Mouse (Mus musculus) MEL (cell line): Measurements from ENCODE around the gene Adamtsl4. TPM values are rescaled to one million over a fixed set of nuclear protein-coding genes. Genes with fewer than 3 reads are reported as not detected.

ENCODE experiments used
- DNase-seq: peaks from one replicate; pipeline ENCODE4 v3.0.0; 2011; ENCODE audit warnings: low read depth, low spot score
- H3K27ac ChIP-seq: 2 replicates; pipeline ENCODE4 v1.5.1; 2012; ENCODE audit warnings: low read depth, mild to moderate bottlenecking, control low read depth, low read length, moderate library complexity; ENCODE audit not compliant: control insufficient read depth
- H3K27me3 ChIP-seq, 2 experiments: fragments of 150-350 bp in 1 of 2; sonication (generic) in 1 of 2; 2 replicates each; pipeline ENCODE4 v1.6.1; 2012; ENCODE audit warnings: low read length in 2 of 2, mild to moderate bottlenecking in 2 of 2, improper control_type of control experiment in 1 of 2, moderate library complexity in 1 of 2; ENCODE audit not compliant: insufficient read depth in 2 of 2, control insufficient read depth in 1 of 2
- H3K36me3 ChIP-seq, 2 experiments: 2 replicates each; pipeline ENCODE4 v1.6.1; 2012 to 2014; ENCODE audit warnings: low read length in 2 of 2, improper control_type of control experiment in 1 of 2, inconsistent platforms in 1 of 2, mild to moderate bottlenecking in 1 of 2; ENCODE audit not compliant: insufficient read depth in 2 of 2, control insufficient read depth in 1 of 2
- H3K4me1 ChIP-seq, 2 experiments: fragments of 150-350 bp in 1 of 2; sonication (generic) in 1 of 2; 2 replicates each; pipeline ENCODE4 v1.6.1; 2012; ENCODE audit warnings: low read length in 2 of 2, improper control_type of control experiment in 1 of 2, mild to moderate bottlenecking in 1 of 2; ENCODE audit not compliant: insufficient read depth in 2 of 2, control insufficient read depth in 1 of 2
- H3K4me3 ChIP-seq, 2 experiments: fragments of 150-350 bp in 1 of 2; sonication (generic) in 1 of 2; 2 replicates each; pipeline ENCODE4 v1.5.1; 2012; ENCODE audit warnings: low read depth in 2 of 2, low read length in 2 of 2, mild to moderate bottlenecking in 2 of 2, moderate library complexity in 2 of 2, control low read depth in 1 of 2, improper control_type of control experiment in 1 of 2; ENCODE audit not compliant: control insufficient read depth in 1 of 2, insufficient read depth in 1 of 2
- H3K79me2 ChIP-seq: 2 replicates; pipeline ENCODE4 v1.6.1; 2012; ENCODE audit warnings: mild to moderate bottlenecking, low read length, moderate library complexity; ENCODE audit not compliant: control insufficient read depth, poor library complexity, insufficient read depth
- H3K9ac ChIP-seq: 2 replicates; pipeline ENCODE4 v1.6.1; 2012; ENCODE audit warnings: low read depth, mild to moderate bottlenecking, control low read depth, low read length, moderate library complexity; ENCODE audit not compliant: control insufficient read depth, poor library complexity, severe bottlenecking
- H3K9me3 ChIP-seq: fragments of 150-350 bp; sonication (generic); replicated peaks from 2 replicates; pipeline ENCODE4 v1.6.1; 2012; ENCODE audit warnings: mild to moderate bottlenecking, low read length, improper control_type of control experiment, moderate library complexity; ENCODE audit not compliant: insufficient read depth
- BHLHE40 ChIP-seq: IDR thresholded peaks from 2 replicates; pipeline ENCODE4 v1.6.1; 2012; ENCODE audit warnings: low read depth, mild to moderate bottlenecking, inconsistent platforms, low read length, improper control_type of control experiment, borderline replicate concordance
- CHD1 ChIP-seq: IDR thresholded peaks from 2 replicates; pipeline ENCODE4 v1.6.1; 2012; ENCODE audit warnings: low read depth, mild to moderate bottlenecking, inconsistent platforms, low read length, improper control_type of control experiment
- E2F4 ChIP-seq: IDR thresholded peaks from 2 replicates; pipeline ENCODE4 v1.6.1; 2011; ENCODE audit warnings: low read depth, low read length, improper control_type of control experiment, borderline replicate concordance
- ELF1 ChIP-seq: IDR thresholded peaks from 2 replicates; pipeline ENCODE4 v1.6.1; 2014; ENCODE audit warnings: low read depth, mild to moderate bottlenecking, inconsistent platforms, low read length, improper control_type of control experiment, moderate library complexity
- EP300 ChIP-seq, 2 experiments: IDR thresholded peaks; 2 replicates each; pipeline ENCODE4 v1.6.1; 2011; ENCODE audit warnings: improper control_type of control experiment in 2 of 2, low read length in 2 of 2, low read depth in 1 of 2, mild to moderate bottlenecking in 1 of 2
- ETS1 ChIP-seq: IDR thresholded peaks from 2 replicates; pipeline ENCODE4 v1.6.1; 2012; ENCODE audit warnings: low read depth, mild to moderate bottlenecking, inconsistent platforms, low read length, improper control_type of control experiment, moderate library complexity
- GABPA ChIP-seq: IDR thresholded peaks from 2 replicates; pipeline ENCODE4 v1.6.1; 2012; ENCODE audit warnings: low read depth, mild to moderate bottlenecking, inconsistent platforms, low read length, improper control_type of control experiment, moderate library complexity
- HCFC1 ChIP-seq: IDR thresholded peaks from 2 replicates; pipeline ENCODE4 v1.6.1; 2012; ENCODE audit warnings: low read depth, mild to moderate bottlenecking, inconsistent platforms, low read length, improper control_type of control experiment, moderate library complexity
- JUND ChIP-seq: IDR thresholded peaks from 2 replicates; pipeline ENCODE4 v1.6.1; 2011; ENCODE audit warnings: low read depth, mild to moderate bottlenecking, improper control_type of control experiment, low read length
- MAX ChIP-seq: IDR thresholded peaks from 2 replicates; pipeline ENCODE4 v1.6.1; 2011; ENCODE audit warnings: low read length, improper control_type of control experiment
- MAZ ChIP-seq: IDR thresholded peaks from 2 replicates; pipeline ENCODE4 v1.6.1; 2012; ENCODE audit warnings: low read depth, mild to moderate bottlenecking, inconsistent platforms, low read length, improper control_type of control experiment
- MEF2A ChIP-seq: IDR thresholded peaks from 2 replicates; pipeline ENCODE4 v1.6.1; 2014; ENCODE audit warnings: low read depth, mild to moderate bottlenecking, inconsistent platforms, low read length, improper control_type of control experiment; ENCODE audit not compliant: poor library complexity, insufficient replicate concordance, severe bottlenecking; ENCODE audit errors: extremely low read depth
- MXI1 ChIP-seq: IDR thresholded peaks from 2 replicates; pipeline ENCODE4 v1.6.1; 2011; ENCODE audit warnings: mild to moderate bottlenecking, low read depth, low read length, improper control_type of control experiment
- NELFE ChIP-seq: IDR thresholded peaks from 2 replicates; pipeline ENCODE4 v1.6.1; 2011; ENCODE audit warnings: low read depth, low read length, improper control_type of control experiment
- NRF1 ChIP-seq: IDR thresholded peaks from 2 replicates; pipeline ENCODE4 v1.6.1; 2014; ENCODE audit warnings: low read depth, mild to moderate bottlenecking, inconsistent platforms, low read length, improper control_type of control experiment, moderate library complexity; ENCODE audit not compliant: poor library complexity, insufficient read depth, severe bottlenecking
- POLR2A ChIP-seq, 2 experiments: IDR thresholded peaks; 2 replicates each; pipeline ENCODE4 v1.6.1; 2011 to 2012; ENCODE audit warnings: low read length in 2 of 2, mild to moderate bottlenecking in 2 of 2, control low read depth in 1 of 2, improper control_type of control experiment in 1 of 2, low read depth in 1 of 2, moderate library complexity in 1 of 2; ENCODE audit not compliant: control insufficient read depth in 1 of 2, insufficient read depth in 1 of 2, poor library complexity in 1 of 2
- POLR2AphosphoS5 ChIP-seq: IDR thresholded peaks from 2 replicates; pipeline ENCODE4 v1.6.1; 2012; ENCODE audit warnings: low read depth, borderline replicate concordance, mild to moderate bottlenecking, inconsistent platforms, low read length, moderate library complexity, mixed read lengths
- RAD21 ChIP-seq: IDR thresholded peaks from 2 replicates; pipeline ENCODE4 v1.6.1; 2011; ENCODE audit warnings: mild to moderate bottlenecking, low read depth, low read length, improper control_type of control experiment
- SMC3 ChIP-seq: IDR thresholded peaks from 2 replicates; pipeline ENCODE4 v1.6.1; 2011; ENCODE audit warnings: low read depth, low read length, improper control_type of control experiment
- TAL1 ChIP-seq: IDR thresholded peaks from 2 replicates; pipeline ENCODE4 v1.6.1; 2012; ENCODE audit warnings: mild to moderate bottlenecking, inconsistent platforms, low read length, moderate library complexity, mixed read lengths
- TBP ChIP-seq: IDR thresholded peaks from 2 replicates; pipeline ENCODE4 v1.8.0; 2011; ENCODE audit warnings: low read depth, low read length, improper control_type of control experiment
- USF2 ChIP-seq, 2 experiments: IDR thresholded peaks; 2 replicates each; pipeline ENCODE4 v1.6.1; 2011 to 2012; ENCODE audit warnings: improper control_type of control experiment in 2 of 2, low read length in 2 of 2, borderline replicate concordance in 1 of 2, inconsistent platforms in 1 of 2, low read depth in 1 of 2, mild to moderate bottlenecking in 1 of 2; ENCODE audit not compliant: insufficient read depth in 1 of 2
- ZC3H11A ChIP-seq: IDR thresholded peaks from 2 replicates; pipeline ENCODE4 v1.6.1; 2012; ENCODE audit warnings: low read depth, mild to moderate bottlenecking, inconsistent platforms, low read length, improper control_type of control experiment
- ZKSCAN1 ChIP-seq: IDR thresholded peaks from 2 replicates; pipeline ENCODE4 v1.6.1; 2012; ENCODE audit warnings: low read depth, mild to moderate bottlenecking, inconsistent platforms, low read length, improper control_type of control experiment, moderate library complexity
- ZNF384 ChIP-seq: IDR thresholded peaks from 2 replicates; pipeline ENCODE4 v1.6.1; 2012; ENCODE audit warnings: low read depth, mild to moderate bottlenecking, inconsistent platforms, low read length, improper control_type of control experiment
- polyA plus RNA-seq, 2 experiments: library from polyadenylated mRNA; stranded (reverse) in 1 of 2; unstranded in 1 of 2; fragments of >175 nt in 1 of 2; fragments of >200 nt in 1 of 2; gene quantifications; 2 replicates each; pipeline versions ENCODE4 v1.2.1 to v1.2.4; 2012; ENCODE audit warnings: low replicate concordance in 2 of 2, low read depth in 1 of 2; ENCODE audit not compliant: insufficient read length in 2 of 2, insufficient read depth in 1 of 2, missing spikeins in 1 of 2
- total RNA-seq: library from RNA; depleted of rRNA; stranded (reverse); fragments of 300-350 nt; gene quantifications from 2 replicates; pipeline ENCODE4 v1.2.3, GENCODE M21; 2012

The Adamtsl4 gene
- total and polyA plus RNA-seq, 3 experiments = 0.27 to 0.88 TPM; not detected in 1

DNA sequence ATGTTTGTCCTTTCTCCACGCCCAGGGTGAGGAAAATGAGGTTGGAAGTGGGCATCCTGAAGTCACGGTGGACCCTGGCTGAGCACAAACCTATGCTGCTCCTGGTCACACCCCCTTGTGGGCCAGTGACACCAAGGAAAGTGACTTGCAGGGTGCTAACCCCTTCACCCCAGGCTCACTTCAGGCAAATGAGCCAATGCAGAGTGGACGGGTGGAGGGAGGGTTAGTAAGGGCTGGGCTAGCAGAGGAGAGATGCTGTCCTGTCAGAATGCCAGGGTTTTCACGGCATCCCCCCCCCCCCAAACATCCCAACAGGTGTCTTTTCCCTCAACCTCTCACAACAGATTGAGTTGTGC is 571 bp downstream of the Adamtsl4 start:
- DNase-seq = no peak
- Histone ChIP-seq H3K27ac (no peak overlapping the region), H3K4me1 (no peaks in the 10 kb centered on the region), H3K36me3 (no peaks in the 10 kb centered on the region), H3K9me3 (no peaks in the 10 kb centered on the region), H3K4me3 (no peak overlapping the region), H3K27me3 (no peaks in the 10 kb centered on the region)
- TF ChIP-seq ZKSCAN1 = no peak
- no peak for TF ChIP-seq ZNF384
- TF ChIP-seq HCFC1 = no peak
- no peak for TF ChIP-seq TAL1
- no peak for TF ChIP-seq MAZ
- no peak for TF ChIP-seq CHD1
- no peak for TF ChIP-seq RAD21
- no peak for TF ChIP-seq SMC3
- no peak for TF ChIP-seq MEF2A
- no peak for TF ChIP-seq MXI1
- no peak for TF ChIP-seq BHLHE40
- TF ChIP-seq GABPA = no peak
- TF ChIP-seq, all 39 proteins: peak for 0
- H3K79me2 ChIP-seq = no peaks in the 10 kb centered on the region
- no peak overlapping the region for H3K9ac ChIP-seq

DNA sequence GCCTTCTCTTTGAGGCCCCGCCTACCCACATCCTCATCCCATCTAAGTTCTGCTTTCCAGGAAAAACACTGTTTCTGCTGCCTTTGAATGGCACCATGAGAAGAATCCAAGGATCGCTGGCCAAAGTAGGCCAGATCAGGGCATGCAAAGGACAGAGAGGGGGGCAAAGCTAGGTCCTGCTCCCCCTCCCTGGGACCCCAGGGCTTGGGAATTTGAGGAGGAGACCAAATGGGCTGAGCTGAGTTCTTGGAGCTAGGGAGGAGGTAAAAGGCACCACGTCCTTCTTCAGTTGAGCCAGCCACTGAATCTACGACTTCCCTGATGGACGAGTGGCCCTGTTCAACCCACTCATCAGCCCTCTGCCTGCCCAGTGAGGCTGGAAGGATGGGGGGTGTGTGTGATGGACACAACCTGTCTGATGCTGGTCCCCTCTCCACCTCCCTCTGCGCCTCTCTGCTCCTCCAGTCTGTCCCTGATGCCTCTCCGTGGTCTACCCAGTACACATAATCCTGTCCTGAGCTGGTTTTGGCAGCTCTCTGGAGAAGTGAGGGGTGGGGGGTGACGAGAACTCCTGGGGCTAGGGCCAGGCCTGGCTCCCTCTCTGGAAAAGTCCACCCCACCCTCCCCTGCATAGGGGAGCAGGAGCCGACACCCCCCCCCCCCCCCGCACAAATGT is 1.1 kb downstream of the Adamtsl4 start:
- Histone ChIP-seq H3K4me3 (no peak overlapping the region), H3K27ac (no peak overlapping the region), H3K27me3 (no peaks in the 10 kb centered on the region), H3K9ac (no peak overlapping the region), H3K4me1 (no peaks in the 10 kb centered on the region), H3K9me3 (no peaks in the 10 kb centered on the region), H3K79me2 (no peaks in the 10 kb centered on the region), H3K36me3 (no peaks in the 10 kb centered on the region)
- no peak for DNase-seq
- TF ChIP-seq POLR2AphosphoS5 (no peak), E2F4 (no peak), MXI1 (no peak), NELFE (no peak), USF2 (IDR thresholded peaks at IDR 0.05; ENCODE audit: borderline replicate concordance in 1 of 2, insufficient read depth in 1 of 2, low read depth in 1 of 2, low read length in 2 of 2) (no peak), POLR2A (IDR thresholded peaks at IDR 0.05; ENCODE audit: control insufficient read depth in 1 of 2, insufficient read depth in 1 of 2, low read depth in 1 of 2, low read length in 2 of 2, poor library complexity in 1 of 2) (no peak), NRF1 (no peak), ZC3H11A (no peak), MAZ (no peak), TBP (no peak), JUND (no peak), ETS1 (no peak), ELF1 (no peak), MAX (no peak), HCFC1 (no peak), EP300 (IDR thresholded peaks at IDR 0.05; ENCODE audit: low read depth in 1 of 2, low read length in 2 of 2) (no peak)
